Mouse (Mus musculus): ENCODE data around the gene 2310034G01Rik. TPM values are rescaled to one million over a fixed set of nuclear protein-coding genes. Genes with fewer than 3 reads are reported as not detected.
A peak's percentile ranks its signal among the peaks of the same experiment; 100 is the strongest.

Gene 2310034G01Rik
- polyA plus RNA-seq, 1 experiment from 2014 or later, result 1.4 TPM

DNA sequence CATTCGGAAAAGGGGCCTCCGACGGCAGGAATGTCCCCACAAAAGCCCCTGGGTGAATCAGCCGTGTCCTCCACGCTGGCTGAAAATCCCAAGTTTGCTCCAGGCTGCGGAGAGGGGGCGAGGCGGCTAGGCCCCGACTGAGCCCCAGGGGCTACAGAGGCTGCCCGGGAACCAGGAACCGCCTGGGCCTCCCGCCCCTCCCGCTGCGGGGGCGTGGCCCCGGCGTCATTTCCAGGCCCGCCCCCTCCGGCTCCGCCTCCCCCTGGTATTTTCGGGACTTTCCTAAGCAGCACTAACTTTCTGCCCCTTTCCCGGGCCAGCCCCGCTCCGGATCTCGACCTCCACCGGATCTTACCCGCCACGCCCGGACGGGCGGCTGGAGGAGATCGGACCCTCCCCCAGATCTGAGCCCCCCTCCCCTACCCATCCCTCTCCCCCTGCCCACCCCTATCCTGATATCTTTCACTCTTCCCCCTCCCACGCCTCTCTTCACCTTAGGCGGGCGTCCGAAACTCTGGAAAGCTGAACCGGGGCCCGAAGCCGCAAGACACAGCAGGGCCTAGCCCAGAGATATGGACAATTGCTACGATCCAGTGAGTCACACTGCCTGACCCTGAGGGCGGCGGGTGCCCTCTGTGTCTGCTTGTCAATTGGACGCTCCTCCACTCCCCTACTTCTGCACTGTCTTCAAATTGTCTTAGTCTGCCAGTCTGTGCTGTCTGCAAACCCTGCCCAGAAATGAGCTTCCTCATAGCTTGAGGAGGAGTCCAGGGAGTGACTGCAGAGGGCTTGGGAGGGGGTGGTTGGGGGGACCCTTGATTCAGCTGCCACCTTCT, 44.5 kb downstream of the 2310034G01Rik start:
- peaks cover 54% of the 10 kb centered on the region for H3K4me1 ChIP-seq (replicated peaks)
- H3K9me3 ChIP-seq, result no peaks in the 10 kb centered on the region
- H3K4me3 ChIP-seq, result peak overlapping the region; percentile 77
- H3K36me3 ChIP-seq, result peaks cover 10% of the 10 kb centered on the region; the same call in 1 of the 2 replicates
- under 1% methylated on average over 43 of the region's 43 CpGs for WGBS
- H3K27me3 ChIP-seq (ENCODE audit: insufficient read depth, poor library complexity, severe bottlenecking), result peaks cover 49% of the 10 kb centered on the region
- DNase-seq (ENCODE audit: low spot score), result peak; percentile 86
- H3K27ac ChIP-seq, result peak overlapping the region; percentile 85

DNA sequence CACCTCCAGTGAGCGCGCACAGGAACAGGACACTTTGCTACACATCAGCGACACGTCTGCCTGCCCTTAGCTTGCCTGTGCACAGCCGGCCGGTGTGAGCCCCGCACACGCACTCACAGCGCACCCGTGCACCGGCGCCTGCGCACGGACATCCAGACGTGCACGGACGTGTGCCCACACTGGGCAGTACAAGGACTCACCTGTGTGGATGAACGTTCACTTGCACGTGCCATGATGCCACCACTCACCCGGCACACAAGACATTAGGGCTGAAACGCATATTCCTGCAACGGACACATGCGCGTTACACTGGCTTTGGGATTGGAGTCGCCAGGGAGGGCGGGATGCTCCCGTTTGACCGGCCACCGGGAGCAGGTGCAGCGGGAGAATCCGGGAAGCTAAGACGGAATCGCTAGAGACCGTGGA, 45.2 kb downstream of the 2310034G01Rik start:
- peaks cover 4% of the 10 kb centered on the region; the same call in 1 of the 2 replicates for H3K36me3 ChIP-seq
- peak overlapping the region; percentile 85 for H3K27ac ChIP-seq
- peaks cover 54% of the 10 kb centered on the region for H3K4me1 ChIP-seq (replicated peaks)
- peak overlapping the region; percentile 77 for H3K4me3 ChIP-seq
- H3K9me3 ChIP-seq, result no peaks in the 10 kb centered on the region
- WGBS, result 1% methylated on average over 34 of the region's 34 CpGs
- no peak for DNase-seq (ENCODE audit: low spot score)
- H3K27me3 ChIP-seq (ENCODE audit: insufficient read depth, poor library complexity, severe bottlenecking), result peaks cover 42% of the 10 kb centered on the region

DNA sequence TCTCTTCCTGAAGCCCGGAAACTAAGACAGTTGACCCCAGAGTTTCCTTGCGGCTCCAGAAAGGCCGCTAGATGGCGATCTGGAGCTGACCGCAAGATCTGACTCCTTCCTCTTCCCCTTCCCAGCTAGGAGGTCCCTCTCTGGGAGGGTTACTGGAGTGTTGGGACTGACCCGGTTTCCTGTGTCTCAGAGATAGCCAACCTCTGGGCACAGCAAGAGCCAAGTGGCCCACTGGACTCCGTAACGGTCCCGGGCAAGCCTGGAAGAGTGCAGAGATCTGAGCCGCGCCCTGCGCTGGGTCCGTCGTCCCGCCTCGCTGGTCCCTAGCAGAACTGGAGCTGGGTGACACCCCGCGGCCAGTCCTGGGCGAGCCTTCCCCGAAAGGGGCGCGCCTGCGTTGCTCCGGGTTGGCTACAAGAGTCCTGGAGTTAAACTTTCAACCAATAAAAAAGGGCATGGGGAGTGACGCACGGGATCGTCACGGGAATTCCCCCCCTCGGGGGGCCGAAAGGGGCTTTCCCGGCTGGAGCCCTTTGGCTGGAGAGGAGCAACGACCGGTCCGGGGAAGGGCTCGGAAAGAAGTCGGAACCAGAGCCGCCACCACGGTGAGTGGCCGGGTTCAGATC, 45.8 kb downstream of the 2310034G01Rik start, which contains the start of gene Nfkb2:
TSS of gene Nfkb2 (plus strand) at position 105 of the 626 bp plus-strand sequence.
- H3K27me3 ChIP-seq (ENCODE audit: insufficient read depth, poor library complexity, severe bottlenecking), result peaks cover 36% of the 10 kb centered on the region
- peak within 1 kb of the TSS; percentile 77 for H3K4me3 ChIP-seq
- DNase-seq (ENCODE audit: low spot score), result peak; percentile 92
- H3K4me1 ChIP-seq (replicated peaks), result peaks cover 50% of the 10 kb centered on the region
- under 1% methylated on average over 39 of the region's 39 CpGs for WGBS
- no peaks in the 10 kb centered on the region for H3K9me3 ChIP-seq
- peak within 1 kb of the TSS; percentile 85 for H3K27ac ChIP-seq
- no peaks in the 10 kb centered on the region; the same call in 1 of the 2 replicates for H3K36me3 ChIP-seq

DNA sequence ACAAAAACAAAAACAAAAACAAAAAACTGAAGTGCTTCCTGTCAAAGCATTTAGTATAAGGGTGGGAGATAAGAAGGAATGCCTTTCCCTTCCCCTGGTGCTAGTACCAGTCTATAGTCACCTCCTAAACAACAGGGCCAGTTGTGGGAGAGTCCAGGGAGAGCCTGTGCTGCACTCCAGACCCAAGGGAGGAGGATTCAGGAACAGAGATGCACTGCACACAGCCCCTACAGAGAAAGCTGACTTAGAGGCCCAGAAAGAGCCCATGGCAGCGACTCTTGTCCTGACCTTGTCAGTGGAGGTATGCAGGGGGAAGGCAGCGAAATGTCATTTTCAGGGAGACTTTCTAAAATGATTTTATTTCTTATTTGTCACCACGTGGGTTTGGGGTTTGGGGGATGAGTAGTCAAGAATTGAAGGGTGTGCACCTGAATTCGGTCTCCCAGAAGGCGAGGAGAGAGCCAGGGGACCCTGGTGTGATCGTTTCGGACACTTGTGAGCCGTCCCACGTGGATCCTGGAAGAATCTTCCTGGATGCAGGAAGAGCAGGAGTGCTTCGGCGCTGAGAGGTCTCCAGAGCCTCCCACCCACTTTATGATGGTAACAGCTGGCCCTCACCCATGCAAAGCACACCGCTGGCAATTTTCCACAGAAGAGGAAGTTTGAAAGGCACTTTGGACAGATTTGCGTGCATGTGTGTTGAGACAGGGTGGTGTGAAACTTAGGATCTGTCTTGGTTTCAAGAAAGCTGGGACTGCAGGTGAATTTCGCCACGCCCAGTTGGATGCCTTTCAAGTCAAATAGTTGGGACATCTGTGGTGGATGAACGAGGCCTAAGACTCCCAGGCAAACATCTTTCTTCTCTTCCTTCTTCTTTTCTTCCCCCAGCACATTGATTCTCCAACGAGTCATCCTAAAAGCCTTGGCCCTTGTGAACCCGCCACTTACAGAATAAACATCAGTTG, 46.6 kb downstream of the 2310034G01Rik start:
- Histone ChIP-seq H3K27ac (peak overlapping the region; percentile 85; the same call in 1 of the 2 replicates), H3K36me3 (no peaks in the 10 kb centered on the region; the same call in 1 of the 2 replicates), H3K27me3 (ENCODE audit: insufficient read depth, poor library complexity, severe bottlenecking) (peaks cover 30% of the 10 kb centered on the region), H3K9me3 (no peaks in the 10 kb centered on the region), H3K4me1 (replicated peaks) (peaks cover 42% of the 10 kb centered on the region), H3K4me3 (peak overlapping the region; percentile 77)
- DNase-seq (ENCODE audit: low spot score), result no peak
- 57% methylated on average over 18 of the region's 18 CpGs for WGBS

DNA sequence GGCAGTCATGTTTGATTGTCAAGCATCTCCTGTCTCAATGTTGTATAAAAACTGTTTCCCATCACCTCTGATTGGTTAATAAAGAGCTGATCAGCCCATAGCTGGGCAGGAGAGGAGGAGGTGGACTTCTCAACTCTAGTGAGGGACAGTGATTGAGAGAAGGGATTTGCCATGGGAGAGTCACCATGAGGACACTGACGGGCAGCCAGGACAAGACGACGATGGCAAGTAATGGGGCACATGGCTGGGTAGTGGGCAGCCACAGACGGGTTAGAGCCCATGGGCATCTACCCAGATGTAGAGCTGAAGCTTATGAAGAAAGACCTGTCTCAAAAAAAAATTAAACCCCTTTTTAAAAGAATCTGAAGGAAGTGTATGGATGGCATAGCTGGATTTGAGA, 47.6 kb downstream of the 2310034G01Rik start:
- Histone ChIP-seq H3K27me3 (ENCODE audit: insufficient read depth, poor library complexity, severe bottlenecking) (peaks cover 21% of the 10 kb centered on the region), H3K4me3 (no peak overlapping the region), H3K9me3 (no peaks in the 10 kb centered on the region), H3K27ac (no peak overlapping the region), H3K36me3 (no peaks in the 10 kb centered on the region), H3K4me1 (replicated peaks) (peaks cover 36% of the 10 kb centered on the region)
- 84% methylated on average over 4 of the region's 4 CpGs for WGBS
- no peak for DNase-seq (ENCODE audit: low spot score)

DNA sequence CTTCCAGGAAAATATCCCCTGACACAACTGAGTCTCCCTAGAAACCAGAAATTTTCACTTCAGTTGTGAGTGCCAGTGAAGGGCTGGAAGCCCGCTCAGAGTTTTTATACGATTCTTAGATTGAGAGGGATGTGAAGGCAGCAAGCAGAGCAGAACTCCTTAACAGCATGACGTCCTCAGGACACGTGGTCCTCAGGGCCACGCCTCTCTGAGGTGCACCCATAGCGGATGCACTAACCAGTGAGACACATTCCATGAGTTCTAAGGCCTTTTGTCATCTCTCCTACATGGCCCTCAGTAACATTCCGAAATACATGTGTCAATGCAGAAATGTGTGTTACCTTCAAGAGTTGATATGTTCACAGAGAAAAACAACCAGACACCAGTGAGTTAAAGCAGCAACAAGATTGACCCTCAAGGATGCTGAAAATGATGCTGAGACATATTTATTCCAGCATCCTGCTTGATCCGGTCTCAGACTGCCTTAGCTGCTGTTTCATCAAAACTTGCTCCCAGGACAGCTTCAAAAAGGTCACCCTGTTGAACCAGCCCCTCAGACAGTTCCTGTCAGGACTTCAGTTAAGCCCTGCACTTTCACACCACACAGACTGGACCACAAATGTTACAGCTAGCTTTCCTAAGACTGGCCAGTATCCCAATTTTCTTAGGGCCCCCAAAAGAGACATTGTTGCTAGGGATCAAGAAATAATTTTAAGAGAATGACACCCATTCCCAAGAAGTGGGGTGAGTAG, 49.6 kb downstream of the 2310034G01Rik start:
- WGBS, result 42% methylated on average over 8 of the region's 8 CpGs
- H3K27me3 ChIP-seq (ENCODE audit: insufficient read depth, poor library complexity, severe bottlenecking), result peaks cover 3% of the 10 kb centered on the region; the same call in 1 of the 2 replicates
- peaks cover 23% of the 10 kb centered on the region for H3K4me1 ChIP-seq (replicated peaks)
- H3K36me3 ChIP-seq, result no peaks in the 10 kb centered on the region
- DNase-seq (ENCODE audit: low spot score), result peak; percentile 1
- no peak overlapping the region for H3K27ac ChIP-seq
- no peaks in the 10 kb centered on the region for H3K9me3 ChIP-seq
- H3K4me3 ChIP-seq, result no peak overlapping the region

MicroRNA genes within 50 kb of the gene (microRNA counts, 519-probe panel; counts per million panel counts)
- microRNA mmu-miR-146b, result 1,255 counts per million, percentile 77 among the panel's probes with 10 or more counts

Other genes with a start within 250 kb of the 2310034G01Rik start
- gene Elovl3, start 218.4 kb downstream of the 2310034G01Rik start, polyA plus RNA-seq (2016; fragmentation: Nextera tagmentation; extraction: Ambion mirVana), result not detected in 2 replicates
- not detected in 2 replicates for gene Pitx3, start 202.0 kb downstream of the 2310034G01Rik start, polyA plus RNA-seq (2016; fragmentation: Nextera tagmentation; extraction: Ambion mirVana)
- gene Gbf1, start 197.8 kb downstream of the 2310034G01Rik start, polyA plus RNA-seq (2016; fragmentation: Nextera tagmentation; extraction: Ambion mirVana), result 47.5 and 57.4 TPM in 2 replicates
- gene Nfkb2, start 46.0 kb downstream of the 2310034G01Rik start, polyA plus RNA-seq (2016; fragmentation: Nextera tagmentation; extraction: Ambion mirVana), result 5.6 and 6.4 TPM in 2 replicates
- gene Psd, start 23.1 kb downstream of the 2310034G01Rik start, polyA plus RNA-seq (2016; fragmentation: Nextera tagmentation; extraction: Ambion mirVana), result 4.5 and 9.7 TPM in 2 replicates
- 23.2 and 28.2 TPM in 2 replicates for gene Fbxl15, start 22.1 kb downstream of the 2310034G01Rik start, polyA plus RNA-seq (2016; fragmentation: Nextera tagmentation; extraction: Ambion mirVana)
- 260 and 279 TPM in 2 replicates for gene Cuedc2, start 11.6 kb downstream of the 2310034G01Rik start, polyA plus RNA-seq (2016; fragmentation: Nextera tagmentation; extraction: Ambion mirVana)
- 10.0 and 11.9 TPM in 2 replicates for gene Mfsd13a, start 9.2 kb downstream of the 2310034G01Rik start, polyA plus RNA-seq (2016; fragmentation: Nextera tagmentation; extraction: Ambion mirVana)
- gene Actr1a, start 45.4 kb upstream of the 2310034G01Rik start, polyA plus RNA-seq (2016; fragmentation: Nextera tagmentation; extraction: Ambion mirVana), result 193 and 229 TPM in 2 replicates
- gene Sufu, start 46.6 kb upstream of the 2310034G01Rik start, polyA plus RNA-seq (2016; fragmentation: Nextera tagmentation; extraction: Ambion mirVana), result 49.1 and 52.1 TPM in 2 replicates
- 26.5 and 30.0 TPM in 2 replicates for gene Trim8, start 151.4 kb upstream of the 2310034G01Rik start, polyA plus RNA-seq (2016; fragmentation: Nextera tagmentation; extraction: Ambion mirVana)
- gene Arl3, start 222.9 kb upstream of the 2310034G01Rik start, polyA plus RNA-seq (2016; fragmentation: Nextera tagmentation; extraction: Ambion mirVana), result 203 and 209 TPM in 2 replicates
- gene Sfxn2, start 223.1 kb upstream of the 2310034G01Rik start, polyA plus RNA-seq (2016; fragmentation: Nextera tagmentation; extraction: Ambion mirVana), result 12.9 and 17.9 TPM in 2 replicates
- gene Wbp1l, start 248.8 kb upstream of the 2310034G01Rik start, polyA plus RNA-seq (2016; fragmentation: Nextera tagmentation; extraction: Ambion mirVana), result 48.2 and 54.4 TPM in 2 replicates